Mouse (Mus musculus) forebrain, embryonic 14.5 days (tissue): ENCODE data around the gene Dnm2. TPM values are rescaled to one million over a fixed set of nuclear protein-coding genes. Genes with fewer than 3 reads are reported as not detected.

Source experiments
- ATAC-seq: fragments of 200-750 bp; cut with Nextera tagmentation; 2 replicates; pipeline ENCODE4 v1.8.0; 2017; ENCODE audit warnings: mild to moderate bottlenecking, moderate library complexity
- DNase-seq: peaks from one replicate; pipeline ENCODE4 v3.0.0-alpha.2; 2015; ENCODE audit warnings: low spot score
- H3K27ac ChIP-seq: fragments of 300-500 bp; sonication (generic); 2 replicates; pipeline ENCODE4 v1.5.1; 2014; ENCODE audit warnings: low read depth, mild to moderate bottlenecking, control low read depth, low read length, moderate library complexity
- H3K27me3 ChIP-seq: fragments of 300-500 bp; sonication (generic); replicated peaks from 2 replicates; pipeline ENCODE4 v1.6.1; 2014; ENCODE audit warnings: low read length, control low read depth, mixed read lengths; ENCODE audit not compliant: control insufficient read depth, insufficient read depth
- H3K36me3 ChIP-seq: fragments of 300-500 bp; sonication (generic); 2 replicates; pipeline ENCODE4 v1.6.1; 2014; ENCODE audit warnings: low read length, control low read depth; ENCODE audit not compliant: control insufficient read depth, insufficient read depth
- H3K4me1 ChIP-seq: fragments of 300-500 bp; sonication (generic); 2 replicates; pipeline ENCODE4 v1.6.1; 2014; ENCODE audit warnings: antibody characterized with exemption, low read length, control low read depth; ENCODE audit not compliant: control insufficient read depth, insufficient read depth
- H3K4me2 ChIP-seq: fragments of 300-500 bp; sonication (generic); 2 replicates; pipeline ENCODE4 v1.6.1; 2014; ENCODE audit warnings: mild to moderate bottlenecking, control low read depth, low read length
- H3K4me3 ChIP-seq: fragments of 300-500 bp; sonication (generic); 2 replicates; pipeline ENCODE4 v1.5.1; 2014; ENCODE audit warnings: low read depth, low read length, control low read depth
- H3K9ac ChIP-seq: fragments of 300-500 bp; sonication (generic); 2 replicates; pipeline ENCODE4 v1.6.1; 2014; ENCODE audit warnings: mild to moderate bottlenecking, low read length, control low read depth, moderate library complexity
- H3K9me3 ChIP-seq: fragments of 300-500 bp; sonication (generic); replicated peaks from 2 replicates; pipeline ENCODE4 v1.6.1; 2016; ENCODE audit warnings: low read length, control low read depth, mixed read lengths; ENCODE audit not compliant: control insufficient read depth
- WGBS: fragments of 180-500 bp; shearing (Covaris S2); extraction: QIAGEN DNeasy Blood & Tissue Kit; methylation state at CpG from one replicate; pipeline ENCODE4 v1.1.7; 2014; 5-methylcytosine and 5-hydroxymethylcytosine counted together
- polyA plus RNA-seq: library from polyadenylated mRNA; unstranded; fragments of >200 nt; fragmentation: Nextera tagmentation; extraction: Ambion mirVana; gene quantifications from 2 replicates; pipeline ENCODE4 v1.2.1, GENCODE M21; 2014

Gene Dnm2
- polyA plus RNA-seq, 1 experiment from 2014 or later = 54.2 TPM

- Histone ChIP-seq H3K36me3 (no peaks in the 10 kb centered on the region), H3K27me3 (no peaks in the 10 kb centered on the region), H3K9me3 (no peaks in the 10 kb centered on the region), H3K4me3 (no peak overlapping the region), H3K27ac (no peak overlapping the region), H3K9ac (no peak overlapping the region), H3K4me1 (no peaks in the 10 kb centered on the region), H3K4me2 (no peak overlapping the region)
- WGBS = 97% methylated on average over 2 of the region's 2 CpGs
- ATAC-seq = no peak
- DNase-seq = no peak
Observed at GRCm38 (mm10) chr9:21447778-21448177, 23.1 kb downstream of the Dnm2 start.

- ATAC-seq (no peak), DNase-seq (no peak)
- Histone ChIP-seq H3K4me1 (no peaks in the 10 kb centered on the region), H3K27me3 (no peaks in the 10 kb centered on the region), H3K4me3 (no peak overlapping the region), H3K27ac (no peak overlapping the region), H3K4me2 (no peak overlapping the region), H3K9me3 (no peaks in the 10 kb centered on the region), H3K9ac (no peak overlapping the region), H3K36me3 (no peaks in the 10 kb centered on the region)
- whole genome bisulfite sequencing = 95% methylated on average over 2 of the region's 2 CpGs
Observed at GRCm38 (mm10) chr9:21449710-21450109, 25.0 kb downstream of the Dnm2 start.

GRCm38 (mm10) chr9:21450270-21450669 is 25.6 kb downstream of the Dnm2 start:
- Histone ChIP-seq H3K27ac (no peak overlapping the region), H3K4me3 (no peak overlapping the region), H3K9me3 (no peaks in the 10 kb centered on the region), H3K9ac (no peak overlapping the region), H3K4me1 (no peaks in the 10 kb centered on the region), H3K4me2 (no peak overlapping the region), H3K36me3 (no peaks in the 10 kb centered on the region), H3K27me3 (no peaks in the 10 kb centered on the region)
- DNase-seq = no peak
- WGBS = 92% methylated on average over 3 of the region's 3 CpGs
- ATAC-seq = no peak

- Histone ChIP-seq H3K27me3 (no peaks in the 10 kb centered on the region), H3K36me3 (no peaks in the 10 kb centered on the region), H3K9ac (no peak overlapping the region), H3K4me2 (no peak overlapping the region), H3K9me3 (no peaks in the 10 kb centered on the region), H3K27ac (no peak overlapping the region), H3K4me3 (no peak overlapping the region), H3K4me1 (no peaks in the 10 kb centered on the region)
- ATAC-seq = no peak
- 91% methylated on average over 8 of the region's 8 CpGs for WGBS
- no peak for DNase-seq
Observed at GRCm38 (mm10) chr9:21451391-21451790, 26.7 kb downstream of the Dnm2 start.

- WGBS = 87% methylated on average over 8 of the region's 8 CpGs
- Histone ChIP-seq H3K27ac (no peak overlapping the region), H3K36me3 (no peaks in the 10 kb centered on the region), H3K27me3 (no peaks in the 10 kb centered on the region), H3K4me3 (no peak overlapping the region), H3K9me3 (no peaks in the 10 kb centered on the region), H3K9ac (no peak overlapping the region), H3K4me1 (no peaks in the 10 kb centered on the region), H3K4me2 (no peak overlapping the region)
- DNase-seq = no peak
- ATAC-seq = no peak
Observed at GRCm38 (mm10) chr9:21451870-21452269, 27.2 kb downstream of the Dnm2 start.

GRCm38 (mm10) chr9:21453003-21453402 is 28.3 kb downstream of the Dnm2 start:
- Histone ChIP-seq H3K9ac (no peak overlapping the region), H3K4me2 (no peak overlapping the region), H3K4me1 (no peaks in the 10 kb centered on the region), H3K9me3 (no peaks in the 10 kb centered on the region), H3K4me3 (no peak overlapping the region), H3K36me3 (no peaks in the 10 kb centered on the region), H3K27ac (no peak overlapping the region), H3K27me3 (no peaks in the 10 kb centered on the region)
- DNase-seq (no peak), ATAC-seq (no peak)
- WGBS = 90% methylated on average over 7 of the region's 7 CpGs

GRCm38 (mm10) chr9:21453459-21453858 is 28.8 kb downstream of the Dnm2 start:
- ATAC-seq (no peak), DNase-seq (no peak)
- H3K4me2 ChIP-seq = no peak overlapping the region
- H3K36me3 ChIP-seq = no peaks in the 10 kb centered on the region; the same call in 1 of the 2 replicates
- H3K4me3 ChIP-seq = no peak overlapping the region
- H3K27me3 ChIP-seq = no peaks in the 10 kb centered on the region
- H3K4me1 ChIP-seq = no peaks in the 10 kb centered on the region
- WGBS = 92% methylated on average over 2 of the region's 2 CpGs
- H3K27ac ChIP-seq = no peak overlapping the region
- no peaks in the 10 kb centered on the region for H3K9me3 ChIP-seq
- no peak overlapping the region for H3K9ac ChIP-seq

- WGBS = 84% methylated on average over 4 of the region's 4 CpGs
- H3K4me3 ChIP-seq = no peak overlapping the region
- H3K36me3 ChIP-seq = peaks cover 9% of the 10 kb centered on the region; the same call in 1 of the 2 replicates
Observed at GRCm38 (mm10) chr9:21454556-21454955, 29.8 kb downstream of the Dnm2 start.

GRCm38 (mm10) chr9:21455103-21455770 is 30.5 kb downstream of the Dnm2 start:
- H3K36me3 ChIP-seq = peaks cover 11% of the 10 kb centered on the region; the same call in 1 of the 2 replicates
- 66% methylated on average over 4 of the region's 4 CpGs for WGBS
- H3K4me3 ChIP-seq = no peak overlapping the region
- no peak overlapping the region for H3K4me2 ChIP-seq
- ATAC-seq (no peak), DNase-seq (no peak)
- H3K27me3 ChIP-seq = no peaks in the 10 kb centered on the region
- H3K4me1 ChIP-seq = no peaks in the 10 kb centered on the region
- H3K9me3 ChIP-seq = no peaks in the 10 kb centered on the region
- H3K27ac ChIP-seq = no peak overlapping the region
- H3K9ac ChIP-seq = no peak overlapping the region

More at GRCm38 (mm10) chr9:21454556-21454955, 29.8 kb downstream of the Dnm2 start:
- no peak overlapping the region for H3K4me2 ChIP-seq
- H3K4me1 ChIP-seq = no peaks in the 10 kb centered on the region
- H3K9me3 ChIP-seq = no peaks in the 10 kb centered on the region
- no peak overlapping the region for H3K9ac ChIP-seq
- H3K27ac ChIP-seq = no peak overlapping the region
- DNase-seq (no peak), ATAC-seq (no peak)
- no peaks in the 10 kb centered on the region for H3K27me3 ChIP-seq
